9 mouse cellular contexts compared by ENCODE assay signal in genomic region chr11:101667871-101668532, GRCm38 (mm10). TPM values are rescaled to one million over a fixed set of nuclear protein-coding genes. Genes with fewer than 3 reads are reported as not detected.
DNase-seq lines count a peak whose midpoint lies in the region; ATAC-seq and TF ChIP-seq lines count a peak whose summit lies in the region.
"Had no signal": no experiment of that assay in that cellular context is flagged by ENCODE, and none has a peak within 500 bp of the region (broad histone marks: within the 10 kb centered on the region; RNA-seq: fewer than 3 reads in every experiment).

No protein-coding gene starts in this region.

- WGBS in limb, embryonic 14.5 days: 79% methylated on average over 14 of the region's 14 CpGs
- 77% methylated on average over 14 of the region's 14 CpGs for WGBS in limb, embryonic 10.5 days
- WGBS in hindbrain, embryonic 15.5 days: 64% methylated on average over 14 of the region's 14 CpGs
- 66% methylated on average over 14 of the region's 14 CpGs for WGBS in neural tube, embryonic 13.5 days

- H3K4me3 ChIP-seq in limb, embryonic 14.5 days (replicated peaks; ENCODE audit: low read length): no peak overlapping the region
- H3K4me3 ChIP-seq in limb, embryonic 10.5 days: no peak overlapping the region
- no peak overlapping the region for H3K4me3 ChIP-seq in hindbrain, embryonic 15.5 days
- peak overlapping the region; percentile 61 for H3K4me3 ChIP-seq in neural tube, embryonic 13.5 days

- no peak overlapping the region for H3K4me2 ChIP-seq in limb, embryonic 14.5 days (replicated peaks; ENCODE audit: low read depth, low read length, severe bottlenecking)
- H3K4me2 ChIP-seq in hindbrain, embryonic 15.5 days: peak overlapping the region; percentile 29
- H3K4me2 ChIP-seq in neural tube, embryonic 13.5 days: peak overlapping the region; percentile 88

- H3K36me3 ChIP-seq in limb, embryonic 14.5 days (ENCODE audit: control insufficient read depth, insufficient read depth, low read length): no peaks in the 10 kb centered on the region
- no peaks in the 10 kb centered on the region for H3K36me3 ChIP-seq in limb, embryonic 10.5 days
- H3K36me3 ChIP-seq in hindbrain, embryonic 15.5 days: no peaks in the 10 kb centered on the region
- no peaks in the 10 kb centered on the region for H3K36me3 ChIP-seq in neural tube, embryonic 13.5 days

- no peak for TF ChIP-seq POLR2A in limb, embryonic 14.5 days (IDR thresholded peaks at IDR 0.05; ENCODE audit: borderline replicate concordance, extremely low read depth, insufficient read depth, insufficient read length)

- H3K4me1 ChIP-seq in limb, embryonic 14.5 days (ENCODE audit: control insufficient read depth, insufficient read depth, low read length): no peaks in the 10 kb centered on the region
- H3K4me1 ChIP-seq in limb, embryonic 10.5 days: peaks cover 32% of the 10 kb centered on the region
- peaks cover 34% of the 10 kb centered on the region for H3K4me1 ChIP-seq in hindbrain, embryonic 15.5 days (replicated peaks)
- H3K4me1 ChIP-seq in neural tube, embryonic 13.5 days (replicated peaks): peaks cover 36% of the 10 kb centered on the region

- no peak overlapping the region for H3K27ac ChIP-seq in limb, embryonic 14.5 days (replicated peaks; ENCODE audit: low read depth, low read length)
- no peak overlapping the region for H3K27ac ChIP-seq in limb, embryonic 10.5 days
- H3K27ac ChIP-seq in hindbrain, embryonic 15.5 days (replicated peaks): 0 out of 2 replicates have a peak overlapping the region, but pooled peaks have one; percentile 4
- peak overlapping the region; percentile 55 for H3K27ac ChIP-seq in neural tube, embryonic 13.5 days (replicated peaks)
- H3K27ac ChIP-seq: macrophage had no signal

- no peaks in the 10 kb centered on the region for H3K9me3 ChIP-seq in limb, embryonic 14.5 days (ENCODE audit: control insufficient read depth, low read length)
- no peaks in the 10 kb centered on the region for H3K9me3 ChIP-seq in limb, embryonic 10.5 days (replicated peaks)
- no peaks in the 10 kb centered on the region for H3K9me3 ChIP-seq in hindbrain, embryonic 15.5 days
- H3K9me3 ChIP-seq in neural tube, embryonic 13.5 days: no peaks in the 10 kb centered on the region

- intact Hi-C loops in gastrocnemius, postnatal 14 days (cut with DNase I; ENCODE audit: low total_unique reads): no loop called here
- intact Hi-C loops in left cerebral cortex, postnatal 4 days (cut with DNase I): no loop called here

- H3K9ac ChIP-seq in limb, embryonic 14.5 days (ENCODE audit: low read depth, low read length, severe bottlenecking): no peak overlapping the region
- no peak overlapping the region for H3K9ac ChIP-seq in hindbrain, embryonic 15.5 days
- H3K9ac ChIP-seq in neural tube, embryonic 13.5 days: peak overlapping the region; percentile 68; the same call in 1 of the 2 replicates

- DNase-seq in limb, embryonic 14.5 days (ENCODE audit: low spot score): peak; percentile 38
- DNase-seq in limb, embryonic 10.5 days (ENCODE audit: low spot score): no peak
- DNase-seq in gastrocnemius, postnatal 14 days: peak; percentile 77
- DNase-seq in left cerebral cortex, postnatal 4 days: peak; percentile 55
- no peak for DNase-seq in thymus, postnatal 36 days

- H3K27me3 ChIP-seq in limb, embryonic 14.5 days (ENCODE audit: control insufficient read depth, insufficient read depth, low read length): no peaks in the 10 kb centered on the region
- peaks cover 16% of the 10 kb centered on the region for H3K27me3 ChIP-seq in limb, embryonic 10.5 days (ENCODE audit: low read depth, poor library complexity, severe bottlenecking)
- H3K27me3 ChIP-seq in hindbrain, embryonic 15.5 days: no peaks in the 10 kb centered on the region
- peaks cover 5% of the 10 kb centered on the region; the same call in 1 of the 2 replicates for H3K27me3 ChIP-seq in neural tube, embryonic 13.5 days

- no peak for ATAC-seq in limb, embryonic 14.5 days (ENCODE audit: low FRiP score, low read depth)
- ATAC-seq in hindbrain, embryonic 15.5 days (ENCODE audit: low FRiP score, low read depth): no peak
- no peak for ATAC-seq in neural tube, embryonic 13.5 days (ENCODE audit: low read depth)
- no peak for ATAC-seq in megakaryocyte-erythroid progenitor cell, adult 5-6 weeks (replicated peaks; ENCODE audit: low FRiP score, low TSS enrichment, poor library complexity, severe bottlenecking)

RNA-seq across cellular contexts. Expression of gene Arl4d, which starts 2.7 kb away (rescaled TPM):
- polyA plus RNA-seq in limb, embryonic 14.5 days (2012; rRNA removed): 3.0 and 4.2 TPM in 2 replicates
- polyA plus RNA-seq in limb, embryonic 14.5 days (2014; fragmentation: Nextera tagmentation; extraction: Ambion mirVana): 2.5 and 3.6 TPM in 2 replicates
- polyA plus RNA-seq in limb, embryonic 10.5 days (2016; fragmentation: Nextera tagmentation; extraction: Ambion mirVana): 1.9 and 2.4 TPM in 2 replicates
- 10 to 100 TPM in 1 of 2 experiments, 1 to 10 TPM in 1; 7.1 to 10.7 TPM for total RNA-seq in gastrocnemius, postnatal 14 days (2021)
- 5.6 and 7.6 TPM in 2 replicates for polyA plus RNA-seq in hindbrain, embryonic 15.5 days (2015; fragmentation: Nextera tagmentation; extraction: Ambion mirVana)
- 10 to 100 TPM; 23.3 to 26.5 TPM for total RNA-seq in left cerebral cortex, postnatal 4 days (2021)
- polyA plus RNA-seq in neural tube, embryonic 13.5 days (2015; fragmentation: Nextera tagmentation; extraction: Ambion mirVana): 18.1 and 19.8 TPM in 2 replicates
- total RNA-seq in megakaryocyte-erythroid progenitor cell, adult 5-6 weeks (2014; fragmentation: Nextera tagmentation): 0.22 TPM in 1 of 2 replicates, not detected in the other
- total RNA-seq in megakaryocyte-erythroid progenitor cell, adult 5-6 weeks (2017): 5.8 TPM in 1 of 2 replicates, not detected in the other

RNA-seq across cellular contexts. Expression of gene Rdm1, which starts 41.0 kb away (rescaled TPM):
- polyA plus RNA-seq in limb, embryonic 14.5 days (2012; rRNA removed): 35.5 and 36.0 TPM in 2 replicates
- 39.2 and 39.4 TPM in 2 replicates for polyA plus RNA-seq in limb, embryonic 14.5 days (2014; fragmentation: Nextera tagmentation; extraction: Ambion mirVana)
- polyA plus RNA-seq in limb, embryonic 10.5 days (2016; fragmentation: Nextera tagmentation; extraction: Ambion mirVana): 18.7 and 22.3 TPM in 2 replicates
- total RNA-seq in gastrocnemius, postnatal 14 days (2021): 10 to 100 TPM; 18.0 to 19.8 TPM
- polyA plus RNA-seq in hindbrain, embryonic 15.5 days (2015; fragmentation: Nextera tagmentation; extraction: Ambion mirVana): 17.9 and 19.8 TPM in 2 replicates
- total RNA-seq in left cerebral cortex, postnatal 4 days (2021): 1 to 10 TPM; 4.5 to 4.7 TPM
- 16.0 and 16.4 TPM in 2 replicates for polyA plus RNA-seq in neural tube, embryonic 13.5 days (2015; fragmentation: Nextera tagmentation; extraction: Ambion mirVana)
- 13.0 and 21.8 TPM in 2 replicates for total RNA-seq in megakaryocyte-erythroid progenitor cell, adult 5-6 weeks (2014; fragmentation: Nextera tagmentation)
- total RNA-seq in megakaryocyte-erythroid progenitor cell, adult 5-6 weeks (2017): 2.0 and 5.3 TPM in 2 replicates

Comparison
In these comparisons a context has a peak if more than half of its experiments do, and no peak if none do; other contexts are left out.
1. DNase-seq: peak in limb, embryonic 14.5 days (single experiment), gastrocnemius, postnatal 14 days (single experiment) and left cerebral cortex, postnatal 4 days (single experiment); none in limb, embryonic 10.5 days (single experiment) and thymus, postnatal 36 days (0 of 2).
2. H3K27ac ChIP-seq: peak in hindbrain, embryonic 15.5 days (single experiment) and neural tube, embryonic 13.5 days (single experiment); none in limb, embryonic 14.5 days (single experiment) and limb, embryonic 10.5 days (single experiment).